Mouse (Mus musculus) megakaryocyte-erythroid progenitor cell, adult 5-6 weeks (primary cell): ENCODE data around the gene Npffr2. TPM values are rescaled to one million over a fixed set of nuclear protein-coding genes. Genes with fewer than 3 reads are reported as not detected.
"Not testable (repeated sequence)": the region's sequence is repeated elsewhere in the genome, so short reads cannot be mapped to it uniquely, and the experiment has no call there.

Source experiments
- ATAC-seq: replicated peaks from 2 replicates; pipeline ENCODE4 v1.8.0; 2016; ENCODE audit warnings: mild to moderate bottlenecking, inconsistent platforms; ENCODE audit not compliant: severe bottlenecking, poor library complexity, low FRiP score, low TSS enrichment
- total RNA-seq, 2 experiments: library from RNA; stranded (forward) in 1 of 2; stranded (reverse) in 1 of 2; fragments of 200-1000, 215-1000 nt in 1 of 2; fragments of >200 nt in 1 of 2; fragmentation: Nextera tagmentation in 1 of 2; gene quantifications; 2 replicates each; pipeline ENCODE4 v1.2.3; 2014 to 2017

Npffr2 gene
- total RNA-seq (2014; fragmentation: Nextera tagmentation): not detected in 2 replicates
- total RNA-seq (2017): not detected in 2 replicates

DNA sequence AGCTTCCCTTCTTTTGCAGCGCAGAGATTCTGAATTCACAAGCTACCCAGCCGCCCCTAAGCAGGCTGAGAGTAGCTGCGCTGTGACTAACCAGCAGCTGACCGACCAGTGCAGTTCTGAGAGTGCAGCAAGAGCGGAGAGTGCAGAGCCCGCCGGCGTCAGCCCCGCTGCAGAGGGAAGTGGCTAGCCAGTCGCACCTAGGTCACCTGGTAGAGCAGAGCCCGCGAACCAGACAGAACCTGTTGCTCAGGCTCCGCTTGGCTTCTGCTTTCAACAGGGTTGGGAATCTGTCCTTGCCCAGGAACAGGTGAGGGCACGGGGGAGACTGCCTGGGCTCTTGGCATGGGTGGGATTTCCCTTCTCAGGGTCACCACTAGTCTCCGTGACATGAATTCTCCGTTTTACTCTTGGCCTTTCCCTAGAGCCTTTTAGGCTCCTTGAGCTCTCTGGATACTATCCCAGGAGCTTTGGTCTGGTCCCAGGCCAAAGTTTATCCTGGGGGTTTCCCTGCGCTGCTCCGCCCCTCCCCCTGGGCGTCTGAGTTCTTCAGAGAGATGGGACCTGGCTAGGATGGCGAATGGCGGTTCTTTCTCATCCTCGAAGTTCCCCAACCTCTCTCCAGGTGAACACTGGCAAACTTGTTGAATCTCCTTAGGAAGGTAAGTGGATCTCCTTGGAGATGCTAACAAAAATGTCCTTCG, at the start of gene Npffr2:
TSS of gene Npffr2 (plus strand) at position 552 of the 701 bp plus-strand sequence.
- ATAC-seq: no peak

DNA sequence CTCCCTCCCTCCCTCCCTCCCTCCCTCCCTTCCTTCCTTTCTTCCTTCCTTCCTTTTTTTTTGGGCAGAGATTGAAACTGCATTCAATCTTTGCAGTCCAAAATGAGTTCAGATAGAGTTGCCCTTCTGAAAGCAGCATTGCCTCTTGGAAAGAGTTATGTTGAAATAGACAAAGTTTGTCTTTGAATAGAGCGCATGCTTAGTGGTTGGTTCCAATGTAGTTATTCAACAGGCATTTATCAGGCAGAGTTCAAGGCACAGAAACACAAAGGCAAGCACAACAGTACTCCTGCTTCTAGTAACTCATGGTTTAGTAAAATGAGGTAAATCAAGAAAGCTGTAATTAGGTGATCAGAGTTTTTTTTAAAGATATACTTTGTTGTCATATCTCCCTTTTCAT, 34.7 kb upstream of the Npffr2 start:
- ATAC-seq: no peak

DNA sequence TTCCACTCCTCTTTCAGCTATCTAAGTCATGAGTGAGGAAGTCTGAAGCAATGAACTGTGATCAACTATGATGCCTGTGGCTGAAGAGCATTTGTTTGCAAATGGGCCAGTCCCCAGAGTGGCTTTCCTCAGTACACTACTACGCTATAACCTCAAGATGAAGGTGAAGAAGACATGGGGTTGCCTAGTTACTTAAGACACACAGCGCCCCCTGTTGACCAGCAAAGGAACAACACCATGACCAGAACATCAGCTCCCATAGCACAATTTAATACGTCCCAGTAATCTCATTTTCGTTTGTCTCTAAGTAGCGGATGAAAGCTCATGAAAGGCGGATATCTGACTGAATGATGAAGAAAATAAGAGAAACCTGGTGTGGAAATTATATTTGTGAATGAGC, 27.0 kb upstream of the Npffr2 start:
- no peak for ATAC-seq

DNA sequence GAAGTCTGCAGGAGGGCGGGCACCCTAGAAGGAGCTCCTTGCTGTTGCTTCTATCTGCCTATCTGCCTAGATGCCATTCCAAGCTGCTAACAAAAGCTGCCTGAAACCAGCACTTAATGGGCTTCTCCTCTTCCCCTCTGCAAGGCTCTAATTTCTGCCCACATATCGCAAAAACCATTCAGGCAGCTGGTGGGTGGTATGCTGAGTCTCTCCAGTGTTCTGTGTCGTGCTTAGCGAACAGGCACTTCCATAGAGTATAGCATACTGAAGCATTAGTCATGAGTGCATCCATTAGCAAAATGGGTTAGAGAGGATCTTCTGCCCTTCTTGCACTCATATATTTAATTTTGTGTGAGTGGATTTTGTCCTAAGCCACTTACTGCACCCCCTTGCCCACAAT, 8.6 kb upstream of the Npffr2 start:
- no peak for ATAC-seq

DNA sequence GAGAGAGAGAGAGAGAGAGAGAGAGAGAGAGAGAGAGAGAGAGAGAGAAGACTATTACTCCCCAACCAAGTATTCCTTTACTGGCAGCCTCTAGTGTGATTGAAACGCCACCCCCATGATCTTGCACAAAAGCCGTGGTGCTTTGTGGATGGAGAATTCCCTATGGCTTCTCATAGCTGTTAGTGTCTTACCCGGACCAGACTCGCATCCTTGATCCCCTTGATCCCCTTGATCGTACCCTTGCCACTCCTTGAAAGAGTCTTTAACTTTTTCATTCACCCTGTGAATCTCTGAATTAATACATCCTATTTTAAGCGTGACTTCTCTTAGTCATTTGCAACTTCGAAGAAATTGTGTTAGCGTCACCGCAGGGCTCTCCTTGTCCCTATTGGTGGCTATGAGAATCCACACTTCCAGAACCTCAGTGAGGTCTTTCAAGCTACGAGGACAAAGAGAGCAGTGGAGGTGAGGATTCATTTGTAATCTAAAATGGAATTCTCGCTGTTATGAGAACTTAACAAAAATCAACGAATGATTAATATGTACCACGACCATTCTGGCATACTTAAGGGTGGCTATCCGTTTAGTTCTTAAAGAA, 949 bp upstream of the Npffr2 start:
- no peak for ATAC-seq

DNA sequence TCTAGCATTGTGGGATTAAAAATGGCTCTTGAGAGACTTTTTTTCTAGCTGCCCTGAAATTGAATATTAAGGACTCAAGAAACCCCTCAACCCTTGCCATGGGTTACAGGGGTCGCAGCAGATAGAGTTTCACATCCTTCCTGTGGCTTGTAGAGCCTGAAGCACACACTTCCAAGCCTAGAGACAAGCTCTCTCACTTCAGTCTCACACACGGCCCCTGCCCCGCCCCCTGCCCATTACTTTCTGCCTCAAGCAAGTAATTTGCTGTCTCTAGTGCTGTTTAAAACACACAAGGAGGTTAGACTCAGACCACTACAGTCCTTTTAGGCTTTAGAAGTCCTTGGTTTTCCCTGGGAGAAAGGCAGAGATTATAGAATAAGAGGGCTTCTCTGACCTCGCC, 1.7 kb downstream of the Npffr2 start:
- no peak for ATAC-seq

DNA sequence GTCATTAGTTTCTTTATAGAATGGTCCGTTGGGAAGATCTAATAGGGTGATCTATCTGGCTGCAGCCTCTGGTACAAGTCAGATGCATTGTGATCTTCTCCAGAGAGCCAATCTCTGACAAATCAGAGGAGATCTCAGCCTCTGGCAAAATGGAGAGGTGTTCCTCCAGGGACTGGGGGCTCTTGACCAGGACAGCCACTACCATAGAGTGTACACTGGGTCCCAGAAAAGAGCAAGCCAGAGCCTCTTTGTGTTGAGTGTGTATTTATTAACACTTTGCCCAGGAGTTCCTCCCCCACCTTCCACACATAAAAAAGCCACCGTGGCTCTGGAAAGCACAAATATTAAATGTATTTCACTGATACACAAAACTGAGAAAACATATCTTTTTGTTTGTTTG, 2.2 kb downstream of the Npffr2 start:
- no peak for ATAC-seq

DNA sequence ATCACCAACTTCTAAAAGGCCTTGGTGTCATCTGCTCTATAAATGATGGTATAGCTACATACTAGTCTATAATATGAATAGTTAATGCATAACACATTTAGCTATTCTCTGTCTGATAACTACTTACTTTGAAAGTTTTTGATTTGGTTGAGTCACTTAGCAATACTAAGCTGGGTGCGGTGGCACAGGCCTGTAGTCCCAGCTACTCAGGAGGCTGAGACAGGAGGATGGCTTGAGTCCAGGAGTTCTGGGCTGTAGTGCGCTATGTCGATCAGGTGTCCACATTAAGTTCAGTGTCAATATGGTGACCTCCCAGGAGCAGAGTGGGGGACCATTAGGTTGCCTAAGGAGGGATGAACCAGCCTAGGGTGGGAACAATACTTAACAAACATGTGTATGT, 8.8 kb downstream of the Npffr2 start:
- no peak for ATAC-seq

DNA sequence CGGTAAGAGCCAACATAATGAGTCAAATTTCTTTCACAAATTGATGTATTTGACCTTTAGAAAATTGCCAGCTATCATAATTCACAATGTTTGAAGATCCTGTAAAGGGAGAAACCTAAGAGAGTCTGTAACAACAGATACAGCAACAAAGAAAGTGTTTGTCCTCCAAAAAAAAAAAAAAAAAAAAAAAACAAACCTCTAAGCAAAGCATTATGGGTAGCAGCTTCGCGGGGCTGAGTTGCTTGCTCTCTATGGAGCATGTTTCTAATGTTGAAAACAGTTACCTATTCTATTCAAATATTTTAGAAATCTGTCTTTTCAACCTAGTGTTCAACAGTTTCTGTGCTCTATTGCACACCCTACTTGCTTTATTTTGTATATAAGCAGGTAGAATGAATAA, 15.2 kb downstream of the Npffr2 start:
- no peak for ATAC-seq

DNA sequence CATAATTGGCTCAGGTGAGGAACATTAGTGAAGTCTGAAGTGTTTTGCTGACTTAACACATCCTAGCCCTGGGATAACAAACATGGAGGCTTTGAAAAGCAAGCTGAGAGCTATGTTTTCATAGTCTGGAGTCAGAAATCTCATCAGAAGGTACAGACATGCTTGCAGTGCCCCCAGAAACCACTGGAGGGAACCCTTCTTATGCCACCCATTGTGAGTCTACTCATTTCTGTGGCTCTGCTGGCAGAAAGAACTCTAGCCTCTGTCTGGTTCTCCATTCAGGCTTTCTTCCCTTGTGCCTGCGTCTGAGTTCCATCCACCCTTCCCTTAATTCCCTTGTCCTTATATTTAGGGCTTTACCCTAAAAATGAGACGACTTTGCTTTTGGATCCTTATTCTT, 16.2 kb downstream of the Npffr2 start:
- peak; percentile 92 for ATAC-seq

DNA sequence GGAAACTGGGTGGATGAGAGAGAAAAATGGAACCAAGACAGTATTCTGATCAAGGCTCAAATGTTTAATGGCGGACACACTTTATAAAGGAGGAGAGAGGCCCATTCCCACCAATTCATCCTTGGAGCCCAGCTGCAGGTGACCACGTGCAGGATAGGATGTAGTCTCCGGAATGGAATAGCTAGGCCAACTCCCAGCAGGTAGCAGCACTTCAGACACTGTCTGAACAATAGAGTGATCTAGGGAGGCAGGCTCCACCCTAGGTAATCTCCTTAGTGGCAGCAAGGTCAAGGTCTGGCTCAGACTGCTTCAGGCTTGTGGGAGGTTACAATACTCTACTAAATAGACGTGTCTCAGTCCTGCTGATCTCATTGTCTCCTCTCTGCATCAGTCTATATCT, 31.9 kb downstream of the Npffr2 start:
- ATAC-seq: not testable (repeated sequence)

DNA sequence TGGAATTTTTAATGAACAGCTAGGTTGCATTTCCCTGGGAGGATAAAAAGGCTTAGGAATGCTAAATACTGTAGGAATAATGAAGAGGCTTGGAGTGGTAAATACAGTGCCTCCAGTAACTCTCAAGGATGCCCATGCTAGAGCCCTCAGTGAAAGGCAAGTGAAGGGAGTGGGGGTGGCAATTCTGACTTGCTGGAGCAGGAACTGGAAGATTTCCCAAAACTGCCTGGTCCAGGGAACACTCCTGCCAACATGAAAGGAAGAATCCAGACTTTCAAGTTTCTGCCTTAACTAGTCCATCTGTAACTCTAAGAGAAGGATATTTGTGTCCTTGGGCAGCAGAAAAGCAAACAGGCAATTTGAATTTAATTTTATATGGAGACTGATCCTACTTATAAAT, 34.2 kb downstream of the Npffr2 start:
- ATAC-seq: no peak

DNA sequence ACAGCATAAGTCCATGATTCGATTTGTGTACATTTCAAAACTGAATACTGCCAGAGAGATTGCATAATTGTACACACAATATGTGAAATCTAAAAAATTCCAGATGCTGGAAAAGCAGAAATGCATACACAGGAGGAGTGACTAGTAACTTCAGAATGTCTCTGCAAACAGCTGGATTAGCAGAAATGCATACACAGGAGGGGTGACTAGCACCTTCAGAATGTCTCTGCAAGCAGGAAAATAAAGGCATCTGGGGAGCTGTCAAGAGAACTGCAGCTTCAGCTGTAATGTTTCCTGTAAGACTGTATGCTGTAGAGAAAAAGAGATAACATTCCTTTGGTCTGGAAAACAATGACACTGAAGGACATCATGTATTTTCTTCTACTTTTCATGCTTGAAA, 51.4 kb downstream of the Npffr2 start:
- ATAC-seq: no peak

DNA sequence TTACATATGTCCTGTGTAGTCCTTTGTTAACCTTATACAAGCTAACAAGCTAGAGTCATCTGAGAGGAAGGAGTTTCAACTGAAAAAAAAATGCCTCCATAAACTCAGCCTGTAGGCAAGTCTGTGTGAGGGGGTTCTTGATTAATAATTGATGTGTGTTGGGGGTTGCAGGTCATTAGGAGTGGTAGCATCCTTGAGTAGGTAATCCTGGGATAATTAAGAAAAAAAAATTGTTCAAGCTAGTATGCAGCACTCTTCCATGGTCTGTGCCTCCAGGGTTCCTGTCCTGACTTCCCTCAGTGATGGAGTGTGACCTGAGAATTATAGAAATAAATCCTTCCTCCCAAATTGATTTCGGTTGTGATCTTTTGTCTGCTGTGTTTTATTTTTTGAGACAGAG, 52.0 kb downstream of the Npffr2 start:
- ATAC-seq: no peak

DNA sequence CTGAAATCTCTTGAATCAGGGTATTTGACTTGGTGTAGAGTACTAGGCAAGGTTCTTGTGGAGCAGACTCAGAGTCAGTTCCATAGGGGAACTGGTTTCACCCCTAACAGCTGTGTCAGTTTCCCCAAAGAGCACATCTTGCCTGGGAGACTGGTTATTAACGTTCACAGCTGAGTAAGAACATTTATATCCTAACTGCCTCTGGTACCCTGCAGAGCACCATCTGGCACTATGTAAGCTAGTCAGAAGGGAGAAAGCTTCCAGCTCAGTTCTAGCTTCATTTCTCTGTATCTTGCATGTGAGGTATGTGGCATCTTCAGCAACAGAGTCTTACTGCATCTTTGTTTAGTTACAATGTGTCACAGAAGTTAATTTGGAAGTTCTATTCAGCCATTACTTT, 53.9 kb downstream of the Npffr2 start:
- ATAC-seq: no peak

DNA sequence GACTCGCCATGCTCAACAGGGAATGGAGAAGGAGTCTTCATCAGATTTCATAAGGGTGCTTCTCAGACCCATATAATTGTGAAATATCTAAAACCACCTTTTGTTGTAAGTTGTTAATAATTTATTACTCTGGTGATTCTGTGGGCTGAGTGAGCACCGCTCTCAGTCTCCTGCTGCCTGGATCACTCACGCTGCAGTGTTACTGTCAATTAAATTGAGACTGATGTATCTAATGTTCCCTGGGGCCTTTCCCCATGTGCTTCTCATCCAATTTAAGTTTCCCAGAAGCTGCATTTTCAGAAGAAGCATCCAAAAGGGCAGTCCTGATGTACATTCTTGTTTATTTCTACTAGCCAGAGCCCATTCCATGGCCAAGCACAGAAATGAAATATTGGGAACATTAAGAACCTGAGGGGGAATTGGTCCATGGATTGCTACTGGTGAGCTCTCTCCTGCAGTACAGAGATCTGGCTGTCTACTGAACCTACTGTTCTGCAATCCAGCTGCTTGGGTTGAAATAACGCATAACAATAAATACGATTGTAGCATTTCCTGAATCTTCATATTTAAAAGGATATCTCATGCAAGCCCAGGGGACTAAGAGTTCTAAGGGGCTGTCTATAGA, 54.6 kb downstream of the Npffr2 start:
- ATAC-seq: no peak

DNA sequence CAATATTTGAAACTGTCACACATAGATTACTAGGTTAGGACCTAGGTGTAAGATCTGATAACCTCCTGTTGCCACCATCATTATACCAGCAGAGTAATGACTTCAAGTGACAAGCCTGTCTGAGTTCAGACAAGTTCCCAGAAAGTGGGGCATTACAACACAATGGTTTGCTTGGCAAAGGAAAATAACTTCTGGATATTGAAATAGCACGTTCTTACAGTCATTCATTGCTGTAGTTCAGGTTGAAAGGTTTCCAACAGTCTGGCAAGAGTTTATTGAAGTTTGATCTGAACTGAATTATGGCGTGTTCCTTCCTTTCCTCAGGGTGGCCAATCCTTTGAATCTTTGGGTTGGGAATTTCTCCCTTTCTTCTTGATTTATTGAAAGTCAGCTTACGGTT, 57.8 kb downstream of the Npffr2 start:
- ATAC-seq: no peak

DNA sequence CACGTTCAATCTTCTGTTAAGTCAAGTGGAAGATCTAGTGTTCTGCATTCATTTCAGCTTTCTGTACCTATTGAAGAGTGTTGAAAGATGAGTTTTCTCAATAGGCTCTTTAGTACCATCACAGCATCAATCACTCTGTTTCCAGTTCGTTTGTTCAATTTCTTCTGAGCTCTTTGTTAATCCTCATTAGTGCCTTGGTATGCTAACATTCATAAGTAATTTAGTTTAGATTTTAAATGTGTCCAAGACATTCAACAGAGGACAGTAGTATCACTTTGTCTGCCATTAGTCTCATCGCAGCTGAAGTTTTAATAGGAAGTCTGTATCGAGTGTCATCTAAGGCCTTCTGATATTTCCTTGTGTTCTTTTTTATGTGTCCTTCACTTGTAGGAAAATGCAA, 65.1 kb downstream of the Npffr2 start:
- ATAC-seq: no peak

DNA sequence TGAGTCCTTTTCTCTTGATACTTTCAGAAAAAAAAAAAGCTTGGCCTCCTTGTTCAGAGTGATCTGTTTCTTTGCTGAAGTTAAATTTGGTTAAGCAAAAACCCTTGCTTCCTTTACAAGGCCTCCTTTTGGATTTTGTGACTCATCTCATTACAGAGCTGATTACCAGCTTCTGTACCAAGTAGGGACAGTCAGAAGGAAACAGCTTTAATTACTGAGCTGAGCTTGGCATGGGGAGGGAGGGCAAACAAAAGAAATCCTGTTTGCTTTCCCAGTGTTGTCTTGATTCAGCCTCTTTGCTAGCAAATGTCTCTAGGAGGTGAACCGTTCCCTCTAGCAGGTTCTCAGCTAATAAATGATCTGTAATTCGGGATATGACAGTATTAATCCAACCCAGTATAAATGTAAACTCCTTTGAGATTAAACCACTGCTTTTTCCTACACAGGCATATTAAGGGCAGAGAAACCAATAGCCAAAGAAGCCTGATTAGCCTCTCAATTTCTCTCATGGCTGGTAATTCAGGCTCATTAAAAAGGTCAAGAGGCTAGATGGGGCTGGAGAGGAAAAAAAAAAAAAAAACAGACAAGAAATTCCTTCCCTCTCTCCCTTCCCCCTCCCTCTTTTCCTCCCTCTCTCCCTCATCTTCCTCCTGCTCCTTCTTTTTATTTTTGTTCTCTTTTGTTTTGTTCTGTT, 84.2 kb downstream of the Npffr2 start:
- no peak for ATAC-seq

DNA sequence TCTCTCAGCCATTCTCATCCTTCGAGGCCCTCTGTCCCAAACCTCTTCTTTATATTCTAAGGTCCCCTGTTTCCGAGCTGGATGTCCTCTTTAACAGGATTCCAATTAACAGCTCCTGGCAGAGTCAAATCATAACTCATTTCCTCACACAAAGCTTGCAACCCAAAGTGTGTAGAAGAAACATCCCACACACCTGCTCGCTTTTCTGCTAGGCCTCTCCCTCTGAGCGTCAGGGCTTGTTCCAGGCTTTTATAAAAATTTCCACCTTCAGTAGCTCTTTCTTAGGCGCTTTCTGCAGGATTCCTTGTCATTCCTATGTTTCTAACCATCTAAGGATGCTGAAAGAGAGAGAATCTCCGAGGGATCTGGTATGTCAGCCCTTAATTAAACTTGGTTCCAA, 85.0 kb downstream of the Npffr2 start:
- ATAC-seq: no peak

DNA sequence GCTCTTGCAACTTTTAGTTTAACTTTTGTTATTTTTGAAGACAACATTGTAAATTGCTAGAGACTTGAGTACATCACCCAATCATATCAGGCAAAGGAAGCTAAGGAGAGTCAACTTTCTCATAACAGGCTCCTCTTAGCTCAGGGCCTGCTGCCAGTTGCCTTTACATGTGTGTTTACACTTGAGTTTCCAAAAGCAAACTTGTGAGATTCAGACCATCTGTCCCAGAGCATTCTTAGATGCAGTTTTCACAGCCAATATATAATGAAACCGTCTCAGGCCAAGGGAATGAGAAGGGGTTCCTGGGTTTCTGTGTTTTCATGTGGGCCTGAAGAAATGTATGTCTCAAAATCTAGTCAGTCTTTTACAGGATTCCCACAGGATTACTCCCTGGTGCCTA, 104.4 kb downstream of the Npffr2 start:
- no peak for ATAC-seq
